Mouse (Mus musculus) intestine, embryonic 16.5 days (tissue): ENCODE measurements around the gene Plek. TPM values are rescaled to one million over a fixed set of nuclear protein-coding genes. Genes with fewer than 3 reads are reported as not detected.
"Not testable (repeated sequence)": the region's sequence is repeated elsewhere in the genome, so short reads cannot be mapped to it uniquely, and the experiment has no call there.

ENCODE experiments used
- ATAC-seq: fragments of 200-750 bp; cut with Nextera tagmentation; 2 replicates; pipeline ENCODE4 v1.8.0; 2017; ENCODE audit warnings: moderate TSS enrichment, moderate library complexity
- H3K27ac ChIP-seq: fragments of 300-500 bp; sonication (generic); 2 replicates; pipeline ENCODE4 v1.5.1; 2014; ENCODE audit warnings: mild to moderate bottlenecking, low read length
- H3K27me3 ChIP-seq: fragments of 300-500 bp; sonication (generic); replicated peaks from 2 replicates; pipeline ENCODE4 v1.6.1; 2014; ENCODE audit warnings: low read length, control low read depth, mixed read lengths; ENCODE audit not compliant: control insufficient read depth, insufficient read depth
- H3K36me3 ChIP-seq: fragments of 300-500 bp; sonication (generic); 2 replicates; pipeline ENCODE4 v1.6.1; 2014; ENCODE audit warnings: low read length, control low read depth; ENCODE audit not compliant: control insufficient read depth, insufficient read depth
- H3K4me1 ChIP-seq: fragments of 300-500 bp; sonication (generic); 2 replicates; pipeline ENCODE4 v1.6.1; 2014; ENCODE audit warnings: low read length, control low read depth, mixed read lengths; ENCODE audit not compliant: control insufficient read depth, insufficient read depth
- H3K4me2 ChIP-seq: fragments of 300-500 bp; sonication (generic); 2 replicates; pipeline ENCODE4 v1.6.1; 2014; ENCODE audit warnings: low read depth, low read length, control low read depth
- H3K4me3 ChIP-seq: fragments of 300-500 bp; sonication (generic); 2 replicates; pipeline ENCODE4 v1.5.1; 2014; ENCODE audit warnings: mild to moderate bottlenecking, low read length
- H3K9ac ChIP-seq: fragments of 300-500 bp; sonication (generic); 2 replicates; pipeline ENCODE4 v1.6.1; 2014; ENCODE audit warnings: low read depth, low read length
- H3K9me3 ChIP-seq: fragments of 300-500 bp; sonication (generic); 2 replicates; pipeline ENCODE4 v1.6.1; 2016; ENCODE audit warnings: low read length, control low read depth; ENCODE audit not compliant: control insufficient read depth
- WGBS: fragments of 180-500 bp; shearing (Covaris S2); extraction: QIAGEN DNeasy Blood & Tissue Kit; methylation state at CpG from one replicate; pipeline ENCODE4 v1.1.7; 2014; 5-methylcytosine and 5-hydroxymethylcytosine counted together
- polyA plus RNA-seq: library from polyadenylated mRNA; unstranded; fragments of >200 nt; fragmentation: Nextera tagmentation; extraction: Ambion mirVana; gene quantifications from 2 replicates; pipeline ENCODE4 v1.2.1, GENCODE M21; 2015

Gene Plek
- polyA plus RNA-seq, 1 experiment from 2014 or later, result 2.2 TPM

DNA sequence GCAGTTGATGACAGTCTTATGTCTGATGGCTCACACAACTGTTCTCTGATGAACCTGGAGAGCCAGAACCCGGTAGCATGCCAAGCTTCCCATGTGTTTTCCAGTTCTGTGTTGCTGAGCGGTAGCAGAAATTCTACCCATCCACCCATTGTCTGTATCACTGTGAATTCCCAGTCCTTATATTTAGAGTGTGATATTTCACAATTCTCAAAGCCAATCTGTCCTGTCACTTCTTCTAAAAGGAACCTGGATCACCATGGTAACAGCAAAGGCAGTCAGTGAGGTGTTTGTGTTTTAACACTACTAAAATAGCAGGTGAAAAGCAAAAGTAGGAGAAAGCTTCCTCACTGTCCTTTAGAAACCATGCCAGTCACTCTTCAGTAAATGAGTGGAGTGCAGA is 6.4 kb downstream of the Plek start:
- Histone ChIP-seq H3K27me3 (no peaks in the 10 kb centered on the region), H3K36me3 (no peaks in the 10 kb centered on the region), H3K9ac (no peak overlapping the region), H3K4me2 (no peak overlapping the region), H3K4me3 (no peak overlapping the region), H3K9me3 (no peaks in the 10 kb centered on the region), H3K27ac (no peak overlapping the region), H3K4me1 (no peaks in the 10 kb centered on the region)
- ATAC-seq, result no peak
- 93% methylated on average over 2 of the region's 2 CpGs for WGBS

DNA sequence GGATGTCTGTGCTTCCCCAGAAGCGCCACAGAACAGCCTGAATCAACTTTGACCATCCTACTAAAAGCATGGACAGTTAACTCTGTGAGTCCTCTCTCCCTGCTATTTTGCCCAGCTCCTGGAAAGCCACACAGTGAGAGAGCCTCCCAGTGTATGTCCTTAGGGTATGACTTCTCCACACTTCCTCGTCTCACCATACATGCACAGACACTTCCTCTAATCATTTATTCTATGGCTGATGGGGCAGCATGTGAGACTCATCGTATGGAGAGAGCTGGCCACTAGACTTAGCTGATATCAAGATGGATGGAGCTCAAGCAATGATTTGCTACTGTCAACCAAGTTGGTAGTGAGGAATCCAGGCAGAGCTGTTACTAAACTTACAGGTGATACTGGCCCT is 28.2 kb downstream of the Plek start:
- WGBS, result 81% methylated on average over 3 of the region's 3 CpGs
- ATAC-seq, result no peak
- Histone ChIP-seq H3K9me3 (peaks cover under 1% of the 10 kb centered on the region; the same call in 1 of the 2 replicates), H3K36me3 (no peaks in the 10 kb centered on the region), H3K27me3 (no peaks in the 10 kb centered on the region), H3K4me2 (no peak overlapping the region), H3K4me3 (no peak overlapping the region), H3K27ac (no peak overlapping the region), H3K9ac (no peak overlapping the region), H3K4me1 (no peaks in the 10 kb centered on the region)

DNA sequence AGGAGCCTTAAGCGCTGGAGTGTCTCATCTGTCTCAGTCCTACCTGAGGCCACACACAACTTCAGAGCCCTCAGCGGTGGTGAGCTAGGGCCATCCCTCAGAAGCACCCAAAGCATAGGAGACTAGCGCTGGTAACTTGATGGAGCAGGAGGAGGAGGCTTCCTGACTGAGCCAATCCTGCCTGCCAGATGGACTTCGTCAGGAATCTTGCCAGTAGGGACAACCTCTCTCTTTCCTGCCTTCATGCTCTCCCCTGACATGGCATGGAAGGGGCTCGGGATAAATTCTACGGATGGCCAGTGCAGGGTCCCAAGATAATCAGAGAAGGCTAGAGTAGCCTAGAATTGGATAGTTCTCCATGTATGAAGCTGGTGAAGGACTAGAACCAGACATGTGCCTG is 29.0 kb downstream of the Plek start:
- no peak overlapping the region for H3K4me2 ChIP-seq
- no peaks in the 10 kb centered on the region for H3K4me1 ChIP-seq
- H3K36me3 ChIP-seq, result no peaks in the 10 kb centered on the region
- no peak overlapping the region for H3K27ac ChIP-seq
- no peak for ATAC-seq
- WGBS, result 76% methylated on average over 6 of the region's 6 CpGs
- H3K27me3 ChIP-seq, result no peaks in the 10 kb centered on the region
- H3K9me3 ChIP-seq, result peaks cover 3% of the 10 kb centered on the region; the same call in 1 of the 2 replicates
- H3K4me3 ChIP-seq, result no peak overlapping the region
- no peak overlapping the region for H3K9ac ChIP-seq

DNA sequence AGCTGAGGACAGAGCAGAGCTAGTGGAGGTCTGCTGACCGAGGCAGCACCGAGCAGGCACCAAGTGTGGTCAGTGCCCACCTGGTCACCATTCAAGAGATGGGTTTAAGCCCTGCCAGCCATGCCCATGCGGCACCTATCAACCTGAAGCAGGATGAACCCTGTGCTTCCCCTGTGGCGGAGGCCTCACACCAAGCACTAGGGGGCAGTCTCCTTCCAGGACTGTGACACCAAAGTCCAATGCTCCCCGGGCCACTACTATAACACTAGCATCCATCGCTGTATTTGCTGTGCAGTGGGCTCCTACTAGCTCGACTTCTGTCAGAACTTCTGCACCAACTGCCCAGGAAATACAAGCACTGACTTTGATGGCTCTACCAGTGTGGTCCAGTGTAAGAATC is 32.9 kb downstream of the Plek start:
- ATAC-seq, result no peak
- Histone ChIP-seq H3K9me3 (peaks cover 3% of the 10 kb centered on the region; the same call in 1 of the 2 replicates), H3K4me3 (no peak overlapping the region), H3K9ac (no peak overlapping the region), H3K36me3 (no peaks in the 10 kb centered on the region), H3K4me2 (no peak overlapping the region), H3K27ac (no peak overlapping the region), H3K27me3 (no peaks in the 10 kb centered on the region), H3K4me1 (no peaks in the 10 kb centered on the region)
- 92% methylated on average over 7 of the region's 7 CpGs for WGBS

DNA sequence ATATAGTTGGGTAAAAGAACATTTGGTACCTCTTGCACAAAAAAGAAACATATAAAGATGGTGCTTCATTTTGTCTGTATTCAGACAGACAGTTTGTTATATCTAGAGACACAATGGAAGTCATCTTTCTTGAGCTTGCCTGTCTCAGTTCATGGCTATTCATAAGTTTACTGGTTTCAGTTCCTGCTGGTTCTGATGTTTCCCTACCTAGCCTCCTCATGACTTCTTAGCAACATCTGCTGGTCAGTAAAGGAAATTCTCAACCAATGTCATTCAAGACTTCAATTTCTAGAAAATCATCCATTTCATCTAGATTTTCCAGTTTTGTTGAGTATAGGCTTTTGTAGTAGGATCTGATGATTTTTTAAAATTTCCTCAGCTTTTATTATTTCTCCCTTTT is 39.2 kb downstream of the Plek start:
- no peak overlapping the region for H3K4me3 ChIP-seq
- no peaks in the 10 kb centered on the region for H3K36me3 ChIP-seq
- no peaks in the 10 kb centered on the region for H3K27me3 ChIP-seq
- H3K4me2 ChIP-seq, result no peak overlapping the region
- no peak overlapping the region for H3K27ac ChIP-seq
- H3K9ac ChIP-seq, result no peak overlapping the region
- H3K4me1 ChIP-seq, result no peaks in the 10 kb centered on the region
- no peak for ATAC-seq
- H3K9me3 ChIP-seq, result no peaks in the 10 kb centered on the region

DNA sequence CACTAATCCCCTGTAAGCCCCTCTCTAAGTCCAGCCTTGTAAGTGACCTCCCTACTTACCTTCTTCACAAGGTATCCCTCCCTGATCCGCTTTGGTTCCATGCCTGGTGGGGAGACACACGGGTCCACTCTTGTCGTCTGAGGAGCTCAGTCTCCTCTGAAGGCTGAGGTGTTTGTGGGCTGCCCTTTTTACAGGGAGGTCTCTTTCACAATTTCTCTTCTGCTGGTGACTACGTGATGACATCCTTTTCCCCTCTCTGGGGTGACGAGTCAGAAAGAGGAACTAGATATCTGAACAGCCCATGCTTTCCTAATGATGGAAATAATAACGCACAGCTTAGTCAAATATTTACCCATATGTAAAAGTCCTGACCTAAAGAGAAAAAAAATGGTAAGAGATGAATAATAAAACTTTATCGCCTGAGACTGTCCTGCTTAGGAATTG is 43.7 kb downstream of the Plek start:
- 60% methylated on average over 7 of the region's 7 CpGs for WGBS
- Histone ChIP-seq H3K27ac (no peak overlapping the region), H3K9ac (no peak overlapping the region), H3K9me3 (no peaks in the 10 kb centered on the region), H3K4me3 (no peak overlapping the region), H3K36me3 (no peaks in the 10 kb centered on the region), H3K27me3 (no peaks in the 10 kb centered on the region), H3K4me2 (no peak overlapping the region), H3K4me1 (no peaks in the 10 kb centered on the region)
- no peak for ATAC-seq

DNA sequence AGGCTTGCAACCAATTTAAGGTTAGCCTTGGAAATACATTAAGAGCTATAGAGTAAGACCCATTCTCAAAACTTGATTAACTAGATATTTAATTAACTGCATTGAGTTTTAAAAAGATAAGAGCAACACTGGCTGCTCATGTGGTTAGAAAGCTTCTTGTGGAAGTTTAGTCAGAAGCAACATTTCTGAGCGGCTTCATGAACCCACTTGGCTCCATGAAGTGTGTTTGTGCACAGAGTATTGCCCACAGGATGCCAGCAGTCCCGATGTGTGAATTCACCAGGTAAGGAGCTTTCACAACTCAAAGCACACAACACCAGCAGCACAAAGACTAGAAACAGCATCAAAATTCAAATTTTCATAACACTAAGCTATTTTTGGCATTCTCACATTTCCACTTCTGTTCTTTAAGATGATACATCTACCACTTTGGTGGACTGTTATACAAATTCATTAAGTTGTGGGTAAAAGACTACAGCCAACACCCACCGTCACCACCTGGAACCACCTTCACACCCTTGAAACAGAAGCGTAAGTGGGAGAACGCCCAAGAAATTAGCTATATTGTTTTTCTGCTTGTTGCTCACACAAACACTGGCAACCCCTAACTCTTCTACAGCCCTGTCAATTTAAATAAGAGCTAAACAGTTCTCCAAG is 44.5 kb downstream of the Plek start:
- no peak overlapping the region for H3K4me2 ChIP-seq
- no peak for ATAC-seq
- WGBS, result 90% methylated on average over 5 of the region's 5 CpGs

DNA sequence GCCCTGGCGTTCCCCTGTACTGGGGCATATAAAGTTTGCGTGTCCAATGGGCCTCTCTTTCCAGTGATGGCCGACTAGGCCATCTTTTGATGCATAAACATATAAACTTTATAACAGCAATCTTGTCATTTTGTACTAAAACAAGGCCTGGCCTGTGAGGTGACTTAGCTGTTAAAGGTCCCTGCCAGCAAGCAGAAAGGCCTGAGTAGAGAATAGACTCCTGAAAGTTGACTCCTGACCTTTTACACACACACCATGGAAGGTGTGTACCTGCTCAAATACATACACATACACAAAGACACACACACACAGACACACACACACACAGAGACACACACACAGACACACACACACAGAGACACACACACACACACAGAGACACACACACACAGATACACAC is 45.7 kb downstream of the Plek start:
- ATAC-seq, H3K9me3 ChIP-seq: not testable (repeated sequence)
- WGBS, result 69% methylated on average over 2 of the region's 3 CpGs

More for the DNA sequence above, 44.5 kb downstream of the Plek start:
- H3K4me3 ChIP-seq, result no peak overlapping the region
- no peaks in the 10 kb centered on the region for H3K9me3 ChIP-seq
- H3K27ac ChIP-seq, result no peak overlapping the region
- H3K36me3 ChIP-seq, result no peaks in the 10 kb centered on the region
- H3K27me3 ChIP-seq, result no peaks in the 10 kb centered on the region
- no peaks in the 10 kb centered on the region for H3K4me1 ChIP-seq
- H3K9ac ChIP-seq, result no peak overlapping the region

DNA sequence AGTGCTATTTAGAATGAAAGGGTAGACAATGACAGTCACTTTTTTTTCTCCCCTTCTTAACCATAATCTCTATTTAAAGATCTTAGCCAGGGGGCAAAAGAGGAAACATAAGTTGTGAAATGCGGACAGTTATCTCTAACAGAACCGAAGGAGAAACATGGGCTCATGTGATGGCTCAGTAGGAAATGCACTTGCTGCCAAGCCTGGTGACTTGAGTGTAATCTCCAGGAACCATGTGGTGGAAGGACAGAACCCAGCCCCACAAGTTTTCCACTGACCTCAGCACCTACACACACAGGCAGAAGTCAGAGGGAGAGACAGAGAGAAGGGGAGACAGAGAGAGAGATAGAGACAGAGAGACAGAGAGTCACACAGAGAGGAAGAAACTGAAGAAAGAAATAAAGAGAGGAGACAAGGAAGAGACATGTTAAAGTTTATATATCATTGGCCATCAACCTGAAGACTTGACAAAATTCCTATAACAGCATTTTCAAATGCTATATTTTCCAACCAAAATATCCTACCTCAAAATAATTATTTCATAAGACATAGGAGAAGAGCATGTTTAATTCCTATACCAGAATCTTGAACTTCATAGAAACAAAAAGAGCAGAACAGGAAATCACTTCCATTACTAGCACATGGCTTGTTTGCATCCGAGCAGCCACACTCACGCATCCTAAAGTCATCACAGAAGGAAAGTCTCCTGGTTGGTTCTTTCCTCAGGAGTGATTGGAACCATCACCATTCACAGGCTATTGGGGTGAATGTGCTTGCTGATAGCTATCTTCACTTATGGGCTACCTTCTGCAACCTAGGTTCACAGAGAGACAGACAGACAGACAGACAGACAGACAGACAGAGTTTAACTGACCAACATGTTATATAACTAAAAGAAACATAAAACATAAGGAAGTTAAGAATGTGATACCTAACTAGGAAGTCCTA is 47.0 kb downstream of the Plek start:
- WGBS, result 72% methylated on average over 4 of the region's 4 CpGs
- H3K4me1 ChIP-seq, result no peaks in the 10 kb centered on the region
- no peak overlapping the region for H3K4me2 ChIP-seq
- H3K9ac ChIP-seq, result no peak overlapping the region
- no peaks in the 10 kb centered on the region for H3K9me3 ChIP-seq
- no peaks in the 10 kb centered on the region for H3K36me3 ChIP-seq
- no peak overlapping the region for H3K27ac ChIP-seq
- H3K4me3 ChIP-seq, result no peak overlapping the region
- no peaks in the 10 kb centered on the region for H3K27me3 ChIP-seq
- no peak for ATAC-seq

More for the DNA sequence above, 45.7 kb downstream of the Plek start:
- not testable (repeated sequence) for H3K27me3 ChIP-seq, H3K4me2 ChIP-seq, H3K4me1 ChIP-seq, H3K4me3 ChIP-seq, H3K9ac ChIP-seq, H3K36me3 ChIP-seq, H3K27ac ChIP-seq
